Mouse (Mus musculus): ENCODE measurements around the gene Adgre5.

Adgre5 gene

GRCm38 (mm10) chr8:83740976-83741741, at the start of gene Adgre5:
Gene Adgre5 (minus strand): TSS chr8:83741326.
- in situ Hi-C loops (cut with MboI; ENCODE audit: low sequenced_read_pairs) = no loop called here

GRCm38 (mm10) chr8:83789826-83790225, 48.7 kb upstream of the Adgre5 start:
- in situ Hi-C loops (cut with MboI; ENCODE audit: low sequenced_read_pairs) = loop anchor here (10.0 kb wide), 1 partner anchor 165 kb away; the partner anchor contains the start of genes Asf1b and Gm10644

GRCm38 (mm10) chr8:83785046-83785445, 43.9 kb upstream of the Adgre5 start:
- in situ Hi-C loops (cut with MboI; ENCODE audit: low sequenced_read_pairs) = loop anchor here (10.0 kb wide), 1 partner anchor 170 kb away; the partner anchor contains the start of genes Asf1b and Gm10644

GRCm38 (mm10) chr8:83782832-83783558, 41.9 kb upstream of the Adgre5 start:
- in situ Hi-C loops (cut with MboI; ENCODE audit: low sequenced_read_pairs) = loop anchor here (10.0 kb wide), 1 partner anchor 172 kb away; the partner anchor contains the start of genes Asf1b and Gm10644

GRCm38 (mm10) chr8:83779610-83780009, 38.5 kb upstream of the Adgre5 start:
- in situ Hi-C loops (cut with MboI; ENCODE audit: low sequenced_read_pairs) = loop anchor here (10.0 kb wide), 1 partner anchor 175 kb away; the partner anchor contains the start of genes Asf1b and Gm10644

- in situ Hi-C loops (cut with MboI; ENCODE audit: low sequenced_read_pairs) = no loop called here
These were observed 36.9 kb upstream of the Adgre5 start for GRCm38 (mm10) chr8:83778051-83778450.

GRCm38 (mm10) chr8:83776632-83777031, 35.5 kb upstream of the Adgre5 start:
- in situ Hi-C loops (cut with MboI; ENCODE audit: low sequenced_read_pairs) = no loop called here

- in situ Hi-C loops (cut with MboI; ENCODE audit: low sequenced_read_pairs) = no loop called here
These were observed 33.1 kb upstream of the Adgre5 start for GRCm38 (mm10) chr8:83774221-83774620.

- in situ Hi-C loops (cut with MboI; ENCODE audit: low sequenced_read_pairs) = no loop called here
These were observed 32.3 kb upstream of the Adgre5 start for GRCm38 (mm10) chr8:83773452-83773846.

GRCm38 (mm10) chr8:83772701-83773451, 31.8 kb upstream of the Adgre5 start:
- in situ Hi-C loops (cut with MboI; ENCODE audit: low sequenced_read_pairs) = no loop called here

- in situ Hi-C loops (cut with MboI; ENCODE audit: low sequenced_read_pairs) = no loop called here
These were observed 30.7 kb upstream of the Adgre5 start for GRCm38 (mm10) chr8:83771791-83772190.

GRCm38 (mm10) chr8:83770669-83771068, 29.5 kb upstream of the Adgre5 start:
- in situ Hi-C loops (cut with MboI; ENCODE audit: low sequenced_read_pairs) = no loop called here

- in situ Hi-C loops (cut with MboI; ENCODE audit: low sequenced_read_pairs) = no loop called here
These were observed 28.6 kb upstream of the Adgre5 start for GRCm38 (mm10) chr8:83769720-83770119.

GRCm38 (mm10) chr8:83768526-83768925, 27.4 kb upstream of the Adgre5 start:
- in situ Hi-C loops (cut with MboI; ENCODE audit: low sequenced_read_pairs) = no loop called here

GRCm38 (mm10) chr8:83767442-83767841, 26.3 kb upstream of the Adgre5 start:
- in situ Hi-C loops (cut with MboI; ENCODE audit: low sequenced_read_pairs) = no loop called here

GRCm38 (mm10) chr8:83765663-83766062, 24.5 kb upstream of the Adgre5 start:
- in situ Hi-C loops (cut with MboI; ENCODE audit: low sequenced_read_pairs) = no loop called here

- in situ Hi-C loops (cut with MboI; ENCODE audit: low sequenced_read_pairs) = no loop called here
These were observed 23.6 kb upstream of the Adgre5 start for GRCm38 (mm10) chr8:83764717-83765116.

- in situ Hi-C loops (cut with MboI; ENCODE audit: low sequenced_read_pairs) = no loop called here
These were observed 23.0 kb upstream of the Adgre5 start for GRCm38 (mm10) chr8:83764116-83764515.

GRCm38 (mm10) chr8:83759231-83759759, 18.2 kb upstream of the Adgre5 start:
- in situ Hi-C loops (cut with MboI; ENCODE audit: low sequenced_read_pairs) = no loop called here

GRCm38 (mm10) chr8:83758298-83758697, 17.2 kb upstream of the Adgre5 start:
- in situ Hi-C loops (cut with MboI; ENCODE audit: low sequenced_read_pairs) = no loop called here

- in situ Hi-C loops (cut with MboI; ENCODE audit: low sequenced_read_pairs) = no loop called here
These were observed 16.0 kb upstream of the Adgre5 start for GRCm38 (mm10) chr8:83757084-83757607.

Data from CH12F3 (cell line).